Mouse (Mus musculus): ENCODE measurements around the gene Ift140.
A peak's percentile ranks its signal among the peaks of the same experiment; 100 is the strongest.

Gene Ift140

DNA sequence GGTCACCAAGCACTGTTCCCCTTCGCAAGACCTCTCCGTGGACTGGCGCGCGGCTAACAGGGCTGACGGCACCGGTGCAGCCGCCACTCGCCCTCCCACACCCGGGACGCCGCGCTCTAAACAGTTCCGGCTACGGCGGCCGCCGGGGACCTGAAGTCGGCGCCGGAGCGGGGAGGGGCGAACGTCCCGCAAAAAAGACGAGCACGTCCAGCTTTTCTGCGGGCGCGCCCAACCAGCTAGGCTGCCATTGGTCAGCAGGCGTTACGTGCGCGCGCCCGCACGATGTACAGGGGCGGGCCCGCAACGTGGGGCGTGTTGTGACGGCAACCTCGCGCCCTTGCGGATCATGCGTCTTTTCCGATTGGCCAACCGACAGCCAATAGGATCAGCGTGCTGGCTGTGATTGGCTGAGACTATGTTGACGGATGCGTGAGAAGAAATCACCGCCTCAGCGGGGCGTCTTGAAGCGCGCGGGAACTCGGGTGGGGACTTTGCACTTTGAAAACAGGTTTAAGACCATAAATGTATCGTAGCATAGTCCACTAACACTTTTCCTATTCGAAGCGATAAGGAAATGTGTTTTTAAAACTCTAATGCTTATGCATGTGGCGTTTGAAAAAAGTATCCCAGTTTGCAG lies at the start of gene Ift140, which contains the start of gene Cramp1l:
Gene Ift140, plus strand, starts transcription at position 431 of the 637 bp plus-strand sequence.
Gene Cramp1l, minus strand, starts transcription at position 134 of the 637 bp plus-strand sequence.
- peak; percentile 99 to 100 for DNase-seq (ENCODE audit: low spot score in 2 of 2)

GRCm38 (mm10) chr17:24987221-24987620 lies 28.7 kb upstream of the Ift140 start:
- DNase-seq (ENCODE audit: low spot score in 2 of 2): peak; percentile 56 to 69

- no peak for DNase-seq (ENCODE audit: low spot score in 2 of 2)
Measured at GRCm38 (mm10) chr17:24994721-24995120, 21.2 kb upstream of the Ift140 start.

DNA sequence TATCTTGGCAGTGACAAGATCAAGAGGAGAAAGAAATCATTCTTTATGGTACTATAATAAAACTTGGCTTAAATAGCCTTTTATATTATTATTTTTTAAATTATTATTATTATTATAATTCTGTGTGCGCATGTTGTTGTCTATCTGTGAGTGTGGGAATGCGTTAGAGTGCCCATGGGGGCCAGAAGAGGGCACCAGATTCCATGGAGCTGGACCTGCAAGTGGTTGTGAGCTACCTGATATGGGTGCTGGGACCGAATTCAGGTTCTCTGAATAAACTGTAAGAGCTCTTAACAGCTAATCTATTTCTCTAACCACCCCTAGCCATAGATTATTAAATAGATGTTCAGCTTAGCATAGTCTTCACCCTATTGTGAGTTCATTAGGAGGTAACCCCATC lies 10.8 kb upstream of the Ift140 start:
- DNase-seq (ENCODE audit: low spot score in 2 of 2): no peak

DNA sequence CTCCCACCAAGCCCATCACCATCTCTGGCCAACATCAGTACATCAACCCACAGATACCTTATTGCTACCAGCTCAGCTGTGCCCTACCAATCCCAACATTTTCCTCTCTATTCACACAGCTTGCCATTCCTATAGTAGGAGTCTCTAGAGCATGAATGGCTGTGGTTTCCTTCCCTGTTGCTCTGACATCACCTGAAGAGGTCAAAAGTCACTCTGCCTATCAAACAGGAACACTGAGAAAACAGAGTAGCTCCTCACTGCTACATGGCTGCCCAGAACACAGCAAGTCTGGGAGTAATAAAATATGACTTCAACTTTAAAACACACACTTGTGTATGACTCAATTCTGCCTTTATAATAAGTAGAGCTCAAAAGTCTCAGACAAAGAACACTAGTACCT lies 8.4 kb upstream of the Ift140 start:
- no peak for DNase-seq (ENCODE audit: low spot score in 2 of 2)

GRCm38 (mm10) chr17:25013606-25014501 lies 2.0 kb upstream of the Ift140 start:
- peak in 1 of 2 experiments; percentile 5 for DNase-seq (ENCODE audit: low spot score in 2 of 2)

- DNase-seq (ENCODE audit: low spot score in 2 of 2): peak; percentile 39 to 63
Measured at GRCm38 (mm10) chr17:25014841-25015570, 879 bp upstream of the Ift140 start.

GRCm38 (mm10) chr17:25016292-25017132 lies 627 bp downstream of the Ift140 start:
- DNase-seq (ENCODE audit: low spot score in 2 of 2): peak; percentile 76 to 82

- peak in 1 of 2 experiments; percentile 9 for DNase-seq (ENCODE audit: low spot score in 2 of 2)
Measured at GRCm38 (mm10) chr17:25036183-25036582, 20.3 kb downstream of the Ift140 start.

DNA sequence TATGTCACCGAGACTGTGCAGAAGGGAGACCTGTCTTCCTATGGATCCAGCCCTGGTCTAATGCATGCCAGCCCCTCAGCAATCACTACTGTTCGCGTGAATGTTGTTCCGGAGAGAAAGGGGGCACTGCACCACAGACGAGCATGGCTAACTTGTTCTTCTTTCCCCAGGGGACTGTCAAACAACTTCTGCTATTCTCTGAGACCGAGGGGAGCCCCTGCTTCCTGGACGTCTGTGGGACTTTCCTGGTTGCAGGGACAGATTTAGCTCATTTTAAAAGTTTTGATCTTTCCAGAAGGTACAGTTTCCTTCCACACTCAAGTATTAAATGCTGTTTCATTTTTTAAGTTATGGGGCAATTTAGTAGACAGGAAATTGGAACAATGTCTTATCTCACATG lies 29.0 kb downstream of the Ift140 start:
- no peak for DNase-seq (ENCODE audit: low spot score in 2 of 2)

DNA sequence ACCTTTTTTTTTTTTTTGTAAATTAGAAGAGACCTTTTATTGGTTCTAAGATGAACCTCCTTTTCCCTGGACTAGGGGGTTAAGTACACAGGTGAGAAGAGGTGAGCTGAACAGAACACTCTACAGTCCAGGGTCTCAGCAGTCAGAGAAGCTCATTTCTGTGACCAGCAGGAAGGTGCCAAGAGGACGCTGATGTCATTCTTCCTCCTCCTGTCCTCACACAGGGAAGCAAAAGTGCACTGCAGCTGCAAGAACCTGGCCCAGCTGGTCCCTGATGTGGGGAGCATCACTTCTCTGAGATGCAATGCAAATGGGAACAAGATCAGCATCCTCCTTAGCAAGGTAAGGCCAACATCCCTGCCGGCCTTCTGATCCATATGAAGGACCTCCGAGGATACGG lies 29.4 kb downstream of the Ift140 start:
- no peak for DNase-seq (ENCODE audit: low spot score in 2 of 2)

- DNase-seq (ENCODE audit: low spot score in 2 of 2): no peak
Measured at GRCm38 (mm10) chr17:25047143-25047542, 31.3 kb downstream of the Ift140 start.

GRCm38 (mm10) chr17:25053274-25053673 lies 37.4 kb downstream of the Ift140 start:
- peak; percentile 6 to 20 for DNase-seq (ENCODE audit: low spot score in 2 of 2)

- no peak for DNase-seq (ENCODE audit: low spot score in 2 of 2)
Measured at GRCm38 (mm10) chr17:25057041-25057440, 41.2 kb downstream of the Ift140 start.

- no peak for DNase-seq (ENCODE audit: low spot score in 2 of 2)
Measured at GRCm38 (mm10) chr17:25063261-25063660, 47.4 kb downstream of the Ift140 start.

DNA sequence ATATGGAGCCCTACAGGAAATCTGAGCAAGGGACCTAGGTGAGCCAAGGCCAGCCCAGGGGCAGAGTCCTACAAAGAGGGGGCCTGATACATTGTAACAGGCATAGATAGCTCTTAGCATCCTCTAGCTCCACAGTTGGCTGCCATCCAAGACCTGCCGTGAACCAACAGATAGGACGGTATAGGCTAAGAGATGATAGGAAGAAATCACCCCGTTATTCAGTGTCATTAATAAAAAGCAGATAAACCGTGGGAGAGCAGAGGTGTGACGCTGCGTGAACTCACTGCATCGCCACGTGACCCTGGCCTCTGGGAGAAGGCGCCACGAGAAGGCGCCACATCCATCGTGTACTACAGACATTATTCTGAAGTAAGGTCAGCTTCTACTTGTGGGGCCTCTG lies 48.0 kb downstream of the Ift140 start:
- no peak for DNase-seq (ENCODE audit: low spot score in 2 of 2)

- DNase-seq (ENCODE audit: low spot score in 2 of 2): no peak
Measured at GRCm38 (mm10) chr17:25064351-25064750, 48.5 kb downstream of the Ift140 start.

GRCm38 (mm10) chr17:25065189-25065588 lies 49.3 kb downstream of the Ift140 start:
- no peak for DNase-seq (ENCODE audit: low spot score in 2 of 2)

GRCm38 (mm10) chr17:25066595-25066994 lies 50.7 kb downstream of the Ift140 start:
- DNase-seq (ENCODE audit: low spot score in 2 of 2): no peak

DNA sequence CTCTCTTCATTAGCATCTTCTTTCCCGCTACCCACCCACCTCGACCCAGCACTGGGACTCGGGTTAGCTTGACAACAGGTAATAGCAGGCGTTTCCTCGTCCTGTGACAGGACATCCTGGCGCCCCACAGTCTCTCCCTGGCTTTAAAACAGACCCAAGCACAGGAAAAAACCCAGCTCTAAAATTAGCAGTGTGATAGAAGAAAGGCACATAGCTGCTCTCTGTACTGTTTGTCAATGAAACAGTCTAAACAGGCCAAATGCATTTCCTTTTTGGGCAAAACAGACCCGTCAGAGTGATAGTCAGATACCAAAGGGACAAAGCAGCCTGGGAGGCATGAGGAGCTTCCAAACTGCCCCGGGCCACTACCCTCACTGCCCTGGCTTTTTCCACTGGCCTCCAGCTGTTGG lies 51.6 kb downstream of the Ift140 start:
- DNase-seq (ENCODE audit: low spot score in 2 of 2): no peak

DNA sequence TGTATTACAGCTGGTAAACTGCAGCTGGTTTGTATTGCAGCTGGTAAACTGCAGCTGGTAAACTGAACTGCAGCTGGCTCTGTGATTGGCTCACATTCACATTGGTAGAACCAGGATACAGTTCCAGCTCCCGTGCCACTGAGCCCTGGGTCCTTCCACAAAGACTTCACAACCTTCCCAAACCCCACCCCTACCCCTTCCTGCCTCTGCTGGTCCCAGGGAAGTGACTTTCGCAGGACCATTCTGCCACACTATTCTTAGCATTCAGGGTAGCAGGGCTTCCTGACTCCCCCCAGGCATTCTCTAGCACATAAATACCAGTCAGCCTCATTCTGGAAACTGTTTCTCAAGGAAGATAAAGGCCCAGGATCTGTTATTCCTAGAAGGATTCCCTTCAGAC lies 52.8 kb downstream of the Ift140 start:
- DNase-seq (ENCODE audit: low spot score in 2 of 2): no peak
